Mouse (Mus musculus) forebrain, postnatal 0 days (tissue): ENCODE results near the gene Gtf2a1. TPM values are rescaled to one million over a fixed set of nuclear protein-coding genes. Genes with fewer than 3 reads are reported as not detected.

Experiments
- ATAC-seq: fragments of 200-750 bp; cut with Nextera tagmentation; 2 replicates; pipeline ENCODE4 v1.8.0; 2017; ENCODE audit warnings: mild to moderate bottlenecking, moderate library complexity
- DNase-seq: peaks from one replicate; pipeline ENCODE4 v3.0.0-alpha.2; 2015
- H3K27ac ChIP-seq: fragments of 300-500 bp; sonication (generic); 2 replicates; pipeline ENCODE4 v1.5.1; 2014; ENCODE audit warnings: low read depth, mild to moderate bottlenecking, antibody characterized with exemption, low read length, moderate library complexity, mixed read lengths
- H3K27me3 ChIP-seq: fragments of 300-500 bp; sonication (generic); 2 replicates; pipeline ENCODE4 v1.6.1; 2014; ENCODE audit warnings: mild to moderate bottlenecking, low read length, mixed read lengths; ENCODE audit not compliant: insufficient read depth
- H3K36me3 ChIP-seq: fragments of 300-500 bp; sonication (generic); 2 replicates; pipeline ENCODE4 v1.6.1; 2014; ENCODE audit warnings: mild to moderate bottlenecking, moderate library complexity; ENCODE audit not compliant: insufficient read depth
- H3K4me1 ChIP-seq: fragments of 300-500 bp; sonication (generic); 2 replicates; pipeline ENCODE4 v1.6.1; 2014; ENCODE audit warnings: antibody characterized with exemption; ENCODE audit not compliant: insufficient read depth
- H3K4me2 ChIP-seq: fragments of 300-500 bp; sonication (generic); 2 replicates; pipeline ENCODE4 v1.6.1; 2014; ENCODE audit warnings: low read depth, mild to moderate bottlenecking, moderate library complexity
- H3K4me3 ChIP-seq: fragments of 300-500 bp; sonication (generic); 2 replicates; pipeline ENCODE4 v1.5.1; 2014; ENCODE audit warnings: low read depth, low read length, mixed read lengths
- H3K9ac ChIP-seq: fragments of 300-500 bp; sonication (generic); 2 replicates; pipeline ENCODE4 v1.6.1; 2014; ENCODE audit warnings: mild to moderate bottlenecking
- H3K9me3 ChIP-seq: fragments of 300-500 bp; sonication (generic); 2 replicates; pipeline ENCODE4 v1.6.1; 2016; ENCODE audit warnings: low read length
- CTCF ChIP-seq: sonication (generic); IDR thresholded peaks from 2 replicates; pipeline ENCODE4 v1.5.1; 2016; ENCODE audit warnings: antibody characterized with exemption, control low read depth, low read depth
- WGBS: fragments of 180-500 bp; shearing (Covaris S2); extraction: QIAGEN DNeasy Blood & Tissue Kit; methylation state at CpG from one replicate; pipeline ENCODE4 v1.1.7; 2014; 5-methylcytosine and 5-hydroxymethylcytosine counted together
- polyA plus RNA-seq: library from polyadenylated mRNA; unstranded; fragments of >200 nt; fragmentation: Nextera tagmentation; extraction: Ambion mirVana; gene quantifications from 2 replicates; pipeline ENCODE4 v1.2.1, GENCODE M21; 2015
- total RNA-seq: library from RNA; depleted of rRNA; stranded (reverse); fragments of >200 nt; gene quantifications from 2 replicates; pipeline ENCODE4 v1.2.3, GENCODE M21; 2014

Gtf2a1 gene
- total and polyA plus RNA-seq, 2 experiments from 2014 or later = 33.6 to 37.3 TPM

- no peak for ATAC-seq
- Histone ChIP-seq H3K27ac (no peak overlapping the region), H3K9ac (no peak overlapping the region), H3K4me3 (no peak overlapping the region), H3K36me3 (no peaks in the 10 kb centered on the region), H3K4me2 (no peak overlapping the region), H3K4me1 (no peaks in the 10 kb centered on the region), H3K27me3 (no peaks in the 10 kb centered on the region), H3K9me3 (no peaks in the 10 kb centered on the region)
- no peak for DNase-seq
- 35% methylated on average over 7 of the region's 7 CpGs for WGBS
- no peak for TF ChIP-seq CTCF
Measured at GRCm38 (mm10) chr12:91607678-91608077, 17.4 kb upstream of the Gtf2a1 start.

- 87% methylated on average over 13 of the region's 13 CpGs for WGBS
- no peak for ATAC-seq
- no peaks in the 10 kb centered on the region for H3K9me3 ChIP-seq
- no peak for TF ChIP-seq CTCF
- DNase-seq = peak; percentile 9
- H3K36me3 ChIP-seq = no peaks in the 10 kb centered on the region
- H3K4me2 ChIP-seq = no peak overlapping the region
- H3K4me1 ChIP-seq = no peaks in the 10 kb centered on the region
- no peak overlapping the region for H3K9ac ChIP-seq
- H3K4me3 ChIP-seq = no peak overlapping the region
- no peak overlapping the region for H3K27ac ChIP-seq
- H3K27me3 ChIP-seq = no peaks in the 10 kb centered on the region
Measured at GRCm38 (mm10) chr12:91606651-91607050, 16.4 kb upstream of the Gtf2a1 start.

- Histone ChIP-seq H3K4me2 (no peak overlapping the region), H3K36me3 (no peaks in the 10 kb centered on the region), H3K9ac (no peak overlapping the region), H3K9me3 (no peaks in the 10 kb centered on the region), H3K4me1 (no peaks in the 10 kb centered on the region), H3K4me3 (no peak overlapping the region), H3K27ac (no peak overlapping the region), H3K27me3 (no peaks in the 10 kb centered on the region)
- DNase-seq (no peak), ATAC-seq (no peak)
- WGBS = 71% methylated on average over 6 of the region's 6 CpGs
- TF ChIP-seq CTCF = no peak
Measured at GRCm38 (mm10) chr12:91604600-91604999, 14.3 kb upstream of the Gtf2a1 start.

GRCm38 (mm10) chr12:91592128-91592527 is 1.8 kb upstream of the Gtf2a1 start:
- no peak for DNase-seq
- no peak for TF ChIP-seq CTCF
- 93% methylated on average over 3 of the region's 3 CpGs for WGBS

GRCm38 (mm10) chr12:91591191-91591590 is 904 bp upstream of the Gtf2a1 start:
- no peak for DNase-seq
- Histone ChIP-seq H3K4me3 (no peak overlapping the region), H3K9ac (0 out of 2 replicates have a peak overlapping the region, but pooled peaks have one; percentile 100), H3K9me3 (no peaks in the 10 kb centered on the region), H3K36me3 (no peaks in the 10 kb centered on the region), H3K27ac (no peak overlapping the region), H3K27me3 (no peaks in the 10 kb centered on the region), H3K4me1 (peaks cover 16% of the 10 kb centered on the region; the same call in 1 of the 2 replicates), H3K4me2 (peak overlapping the region; percentile 68; the same call in 1 of the 2 replicates)
- 66% methylated on average over 1 of the region's 1 CpGs for WGBS
- no peak for TF ChIP-seq CTCF
- ATAC-seq = no peak

More at GRCm38 (mm10) chr12:91592128-91592527, 1.8 kb upstream of the Gtf2a1 start:
- Histone ChIP-seq H3K27me3 (no peaks in the 10 kb centered on the region), H3K4me2 (no peak overlapping the region), H3K27ac (no peak overlapping the region), H3K9ac (no peak overlapping the region), H3K4me1 (peaks cover 12% of the 10 kb centered on the region; the same call in 1 of the 2 replicates), H3K36me3 (no peaks in the 10 kb centered on the region), H3K9me3 (no peaks in the 10 kb centered on the region), H3K4me3 (no peak overlapping the region)
- no peak for ATAC-seq

GRCm38 (mm10) chr12:91590716-91591115 is 429 bp upstream of the Gtf2a1 start:
- Histone ChIP-seq H3K4me2 (peak overlapping the region; percentile 68), H3K4me1 (peaks cover 16% of the 10 kb centered on the region; the same call in 1 of the 2 replicates), H3K27ac (peak overlapping the region; percentile 100), H3K9ac (peak overlapping the region; percentile 100), H3K36me3 (no peaks in the 10 kb centered on the region), H3K27me3 (no peaks in the 10 kb centered on the region), H3K9me3 (no peaks in the 10 kb centered on the region), H3K4me3 (peak overlapping the region; percentile 92)
- DNase-seq (no peak), ATAC-seq (no peak)
- 22% methylated on average over 6 of the region's 6 CpGs for WGBS
- no peak for TF ChIP-seq CTCF

- 0% methylated on average over 11 of the region's 11 CpGs for WGBS
- no peaks in the 10 kb centered on the region for H3K9me3 ChIP-seq
- peaks cover 16% of the 10 kb centered on the region; the same call in 1 of the 2 replicates for H3K4me1 ChIP-seq
- peak overlapping the region; percentile 54 for H3K4me2 ChIP-seq
- peak overlapping the region; percentile 92 for H3K4me3 ChIP-seq
- TF ChIP-seq CTCF = no peak
- peak overlapping the region; percentile 100 for H3K27ac ChIP-seq
- H3K36me3 ChIP-seq = 0 out of 2 replicates have a peak, but pooled peaks cover 1% of the 10 kb centered on the region
- DNase-seq (no peak), ATAC-seq (no peak)
- peak overlapping the region; percentile 100 for H3K9ac ChIP-seq
- no peaks in the 10 kb centered on the region for H3K27me3 ChIP-seq
Measured at GRCm38 (mm10) chr12:91589542-91589846, 793 bp downstream of the Gtf2a1 start.
